Mouse (Mus musculus): ENCODE data around the gene Gm867.
A peak's percentile ranks its signal among the peaks of the same experiment; 100 is the strongest.

Gene Gm867

DNA sequence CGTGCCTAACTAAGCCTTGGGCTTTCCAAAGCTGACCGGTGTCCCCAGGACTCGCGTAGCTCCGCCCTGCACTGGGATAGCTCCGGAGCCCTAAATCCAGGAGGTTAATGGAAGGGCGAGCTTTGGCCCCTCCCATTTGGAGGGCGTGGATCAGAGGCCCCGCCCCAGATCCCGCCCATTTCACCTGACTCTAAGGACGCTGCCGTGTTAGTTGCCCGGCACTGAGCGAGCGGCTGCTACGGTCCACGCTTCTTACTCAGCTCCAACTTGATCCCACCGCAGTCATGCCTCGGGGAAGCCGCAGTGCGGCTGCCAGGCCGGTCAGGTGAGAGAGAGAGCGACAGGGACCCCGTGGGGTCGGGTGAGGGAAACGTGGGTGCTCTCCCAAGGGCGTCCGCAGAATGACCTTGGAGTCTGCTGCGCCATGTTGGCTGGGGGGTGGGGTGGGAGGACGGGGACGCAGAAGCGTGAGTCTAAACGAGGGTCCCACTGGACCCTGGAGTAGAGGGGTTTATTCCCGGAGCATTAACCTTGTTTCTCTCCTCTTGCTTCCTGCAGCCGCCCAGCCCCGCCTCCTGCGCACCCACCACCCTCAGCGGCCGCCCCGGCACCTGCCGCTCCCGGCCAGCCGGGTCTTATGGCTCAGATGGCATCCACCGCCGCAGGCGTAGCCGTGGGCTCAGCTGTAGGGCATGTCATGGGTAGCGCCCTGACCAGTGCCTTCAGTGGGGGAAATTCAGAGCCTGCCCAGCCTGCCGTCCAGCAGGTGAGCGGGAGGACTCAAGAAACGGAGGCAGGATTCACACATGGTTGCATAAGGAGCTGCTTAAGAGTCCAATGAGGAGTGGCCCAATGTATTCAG, 4.6 kb downstream of the Gm867 start, which contains the start of gene Mmp11:
Gene Mmp11 (minus strand): TSS at position 817 of the 862 bp plus-strand sequence.
- DNase-seq: peak; percentile 81

DNA sequence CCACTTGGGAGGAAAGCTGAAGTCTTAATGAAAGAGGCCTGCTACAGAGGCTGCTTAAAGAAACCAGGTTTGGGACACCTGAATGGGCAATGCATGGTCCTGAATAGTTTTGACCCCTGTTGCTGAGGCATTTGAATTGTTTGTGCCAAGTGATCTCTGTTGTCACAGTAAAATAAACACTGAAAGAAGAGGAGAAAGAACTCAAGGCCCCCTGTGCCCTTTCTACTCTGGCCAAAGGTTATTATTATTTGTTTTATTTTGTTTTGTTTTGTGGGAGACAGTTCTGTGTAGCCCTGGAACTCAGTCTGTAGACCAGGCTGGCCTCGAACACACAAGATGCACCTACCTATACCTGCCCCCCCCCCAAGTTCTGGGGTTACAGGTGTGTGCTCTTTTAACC, 5.5 kb downstream of the Gm867 start:
- DNase-seq: no peak

DNA sequence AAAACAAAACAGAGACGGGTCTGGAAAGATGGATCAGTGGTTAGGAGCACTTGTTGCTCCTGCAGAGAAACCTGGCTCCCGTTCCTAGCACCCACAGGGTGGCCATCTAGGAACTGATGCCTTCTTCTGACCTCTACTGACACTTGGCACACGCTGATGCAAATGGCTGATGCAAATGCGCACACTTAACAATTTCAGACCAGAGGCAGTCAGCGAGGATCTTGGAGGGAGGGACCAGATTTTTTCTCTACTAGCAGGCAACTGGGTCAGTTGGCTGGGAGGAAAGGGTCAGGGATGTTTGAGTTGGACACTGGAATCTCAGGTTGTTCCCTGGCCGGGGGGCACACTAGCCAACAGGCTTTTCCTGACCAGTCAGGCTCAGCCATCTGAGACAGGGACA, 7.6 kb downstream of the Gm867 start, which contains the start of gene Chchd10:
Gene Chchd10 (plus strand): TSS at position 240 of the 400 bp plus-strand sequence.
- no peak for DNase-seq

DNA sequence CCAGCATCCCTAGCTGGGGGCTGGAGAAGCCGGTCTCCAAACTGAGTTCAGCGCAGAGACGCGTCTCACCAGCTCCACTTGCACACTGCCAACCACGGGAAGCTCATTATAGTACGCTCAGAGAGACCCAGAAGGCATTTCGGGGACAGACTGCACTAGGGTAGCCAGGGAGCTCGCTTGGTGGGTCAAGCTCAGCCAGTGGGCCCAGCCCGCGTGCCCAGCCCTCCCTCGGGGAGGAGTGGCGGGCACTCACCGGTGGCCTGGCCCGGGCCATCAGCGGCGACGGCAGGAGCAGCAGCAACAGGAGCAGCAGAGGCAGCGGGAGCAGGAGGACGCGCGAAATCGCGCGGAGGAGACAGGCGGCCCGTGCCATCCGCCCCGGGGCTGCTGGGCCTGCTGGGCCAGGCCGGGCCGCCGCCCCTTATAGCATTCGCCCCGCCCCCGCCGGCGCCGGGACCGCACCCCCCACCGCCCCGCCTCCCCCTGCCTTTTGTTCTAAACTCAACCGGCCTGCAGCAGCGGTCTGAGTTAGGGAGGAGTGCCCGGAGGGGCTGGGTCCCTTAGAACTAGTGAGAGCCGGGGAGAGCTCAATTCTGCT, 8.3 kb downstream of the Gm867 start:
- no peak for DNase-seq

DNA sequence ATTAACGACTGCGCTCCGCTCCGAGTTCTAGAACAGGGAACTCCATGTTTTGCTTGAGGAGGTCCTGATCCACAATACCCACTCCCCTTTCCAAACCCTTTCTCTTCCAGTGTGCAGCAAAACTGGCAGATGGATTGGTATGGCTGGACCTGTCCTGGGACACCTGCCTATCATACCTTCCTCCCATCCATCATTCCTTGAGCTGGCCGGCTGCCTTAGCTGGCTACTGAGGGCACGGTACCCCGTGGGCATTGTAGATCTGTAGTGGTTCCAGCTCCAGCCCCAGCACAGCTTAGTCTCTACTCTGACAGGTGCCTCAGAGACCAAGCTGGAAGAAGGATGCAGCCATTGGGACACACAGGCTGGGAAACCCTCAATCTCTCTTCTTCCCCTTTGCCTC, 9.2 kb downstream of the Gm867 start:
- DNase-seq: no peak

DNA sequence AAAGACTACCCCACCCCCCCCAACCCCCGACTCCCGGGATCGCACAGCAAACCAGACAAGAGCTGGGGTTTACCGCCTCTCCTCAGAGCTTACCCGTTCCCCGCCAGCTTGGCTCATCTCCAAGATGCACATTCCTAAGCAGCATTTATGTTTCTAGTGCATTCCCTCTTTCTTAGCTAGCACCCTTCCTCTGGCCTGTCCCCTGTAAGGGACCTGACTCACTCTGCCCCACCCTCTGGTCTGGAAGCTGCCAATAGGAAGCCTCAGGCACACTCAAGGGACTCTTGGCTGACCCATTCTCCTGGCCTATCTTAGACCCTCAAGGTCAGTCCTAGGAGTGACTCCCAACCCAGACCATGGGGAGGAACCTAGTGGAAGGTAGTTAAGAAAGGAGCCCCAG, 10.2 kb downstream of the Gm867 start:
- DNase-seq: no peak

DNA sequence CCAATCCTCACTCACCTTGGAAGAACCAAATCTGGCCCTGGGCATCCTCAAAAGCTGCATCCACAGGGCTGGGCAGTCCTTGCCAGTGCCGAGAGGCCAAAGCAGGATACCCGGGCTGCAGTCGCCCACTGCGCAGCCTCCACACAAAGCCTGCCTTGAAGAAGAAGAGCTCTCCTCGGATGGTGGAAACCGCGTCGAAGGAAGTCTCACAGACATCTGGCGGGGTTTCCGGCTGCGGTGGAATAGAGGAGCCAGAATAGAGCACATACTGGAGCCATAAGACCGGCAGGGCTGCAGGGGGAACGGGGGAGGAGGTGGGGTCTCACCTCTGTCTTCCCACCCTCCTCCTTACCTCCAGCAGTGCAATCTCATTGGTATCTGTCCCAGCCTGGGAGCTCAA, 14.1 kb downstream of the Gm867 start:
- no peak for DNase-seq

DNA sequence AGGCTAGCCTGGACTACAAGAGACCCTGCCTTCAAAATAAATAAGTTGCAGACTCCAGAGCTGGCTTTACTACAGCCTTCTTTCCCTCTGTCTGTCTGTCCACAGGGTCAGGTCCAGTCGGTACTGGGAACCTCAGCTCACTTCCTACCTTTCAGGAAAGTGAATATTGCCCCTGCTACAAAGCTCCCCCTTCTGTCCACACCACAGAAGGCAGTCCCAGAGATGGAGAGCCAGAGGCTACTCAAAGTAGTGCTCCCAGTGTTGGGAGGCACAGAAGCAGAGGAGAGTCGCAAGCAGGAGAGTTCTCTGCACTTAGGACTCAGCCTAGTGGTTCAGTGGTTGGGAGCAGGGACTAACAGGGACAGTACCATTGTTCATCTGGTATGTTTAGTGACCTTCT, 16.1 kb downstream of the Gm867 start:
- no peak for DNase-seq

DNA sequence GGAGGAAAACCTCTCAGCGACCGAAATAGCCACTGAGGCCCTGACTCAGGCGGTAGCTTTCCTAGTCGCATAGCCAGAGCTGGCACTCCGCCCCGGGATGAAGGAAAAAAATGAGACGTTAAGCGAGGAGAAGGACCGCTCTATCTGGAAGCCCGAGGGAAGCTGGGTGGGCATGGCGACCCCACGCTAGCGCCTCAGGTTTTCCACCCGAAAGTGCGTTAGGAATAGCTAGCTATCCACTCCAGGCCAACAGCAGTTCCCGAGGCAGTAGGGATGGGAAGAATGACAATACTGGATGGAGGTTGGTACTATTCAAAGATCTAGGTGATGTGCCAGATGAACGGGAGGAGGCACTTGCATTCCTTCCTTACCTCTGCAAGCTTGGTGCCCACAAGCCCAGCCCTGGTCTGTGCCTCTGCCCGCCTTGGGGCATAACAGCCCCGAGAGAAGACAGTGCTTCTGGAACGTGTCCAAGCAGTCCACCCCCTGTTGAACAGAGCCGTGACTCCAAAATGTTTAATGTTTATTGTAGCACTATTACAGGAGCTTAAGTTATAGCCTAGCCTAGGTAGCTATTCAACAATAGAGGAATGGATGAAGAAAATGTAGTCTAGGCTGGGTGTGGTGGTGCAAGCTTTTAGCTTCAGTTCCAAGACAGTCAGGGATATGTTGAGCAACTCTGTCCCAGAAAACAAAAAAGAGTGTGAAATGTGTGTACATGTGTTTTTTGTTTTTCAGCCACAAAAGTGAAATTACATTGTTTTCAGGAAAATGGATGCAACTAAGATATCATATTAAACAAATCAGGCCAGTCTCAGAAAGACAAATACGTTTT, 18.5 kb downstream of the Gm867 start:
- DNase-seq: no peak

DNA sequence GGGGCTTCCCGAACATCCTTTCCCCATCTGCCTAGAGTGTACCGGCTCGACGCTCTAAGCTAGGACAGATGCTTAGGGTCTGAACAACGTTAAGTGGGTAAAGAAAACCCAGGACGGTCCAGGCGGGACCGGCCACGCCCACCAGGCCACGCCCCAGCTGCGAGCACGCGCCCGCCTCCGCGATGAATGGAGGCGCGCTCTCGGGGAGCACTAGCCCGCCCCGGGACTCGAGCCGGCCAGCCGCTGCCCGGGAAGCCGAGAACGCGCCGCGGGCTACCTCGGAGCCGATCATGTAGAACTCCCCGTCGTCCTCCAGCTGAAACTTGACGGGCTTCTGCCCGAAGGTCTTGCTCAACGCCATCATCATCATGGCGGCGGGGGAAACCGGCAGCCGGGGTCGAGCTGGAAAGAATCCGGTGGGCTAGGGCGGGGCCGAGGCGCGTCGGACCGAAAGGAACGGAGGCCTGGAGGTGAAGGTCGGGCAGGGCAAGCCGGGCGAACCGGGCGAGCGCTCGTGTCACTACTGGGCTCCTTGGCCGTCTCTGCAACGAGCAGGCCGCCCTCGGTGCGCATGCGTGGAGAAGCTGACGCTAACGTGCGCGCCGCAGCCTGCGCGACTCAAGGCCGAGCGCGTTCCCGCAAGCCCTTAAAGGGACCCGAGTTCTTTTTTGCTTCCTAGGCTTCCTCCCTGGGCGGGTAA, 19.3 kb downstream of the Gm867 start, which contains the start of gene Smarcb1:
Gene Smarcb1 (minus strand): TSS at position 592 of the 700 bp plus-strand sequence.
- peak; percentile 96 for DNase-seq

DNA sequence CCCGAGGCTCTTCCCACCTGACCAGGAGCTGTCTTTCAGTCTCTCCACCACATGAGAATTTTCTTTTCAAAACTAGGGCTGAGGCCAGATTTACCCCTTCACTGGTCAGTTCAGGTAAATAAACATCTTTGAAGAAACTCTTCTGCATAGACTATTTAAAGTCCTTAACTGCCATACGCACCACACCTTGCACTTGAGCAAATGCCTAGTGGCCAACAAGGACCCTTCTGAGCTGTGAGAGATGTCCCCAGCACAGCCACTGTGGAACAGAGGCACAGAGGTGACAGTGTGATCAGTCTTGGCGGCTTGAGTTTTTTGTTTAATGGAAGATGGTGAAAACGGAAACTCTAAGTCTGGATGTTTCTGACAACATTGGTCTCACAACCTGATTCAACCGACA, 21.4 kb downstream of the Gm867 start:
- DNase-seq: no peak

DNA sequence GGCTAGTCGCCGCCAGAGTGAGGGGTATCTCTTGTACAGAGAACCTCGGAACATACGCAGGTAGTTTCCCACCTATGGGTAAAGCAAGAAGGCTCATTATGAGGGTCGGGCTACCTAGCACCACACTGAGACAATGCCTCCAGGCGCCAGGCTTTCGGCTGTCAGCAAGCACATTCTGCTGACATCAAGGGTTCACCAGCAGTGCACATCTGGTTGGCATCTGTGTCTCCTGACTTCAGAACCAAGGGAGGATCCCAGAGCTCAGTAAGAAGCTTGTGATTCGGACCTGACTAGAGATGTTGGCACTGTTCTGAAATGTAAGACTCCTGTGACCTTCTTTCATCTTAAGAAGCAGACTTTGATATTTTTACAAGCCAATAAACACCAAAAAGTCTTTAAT, 23.6 kb downstream of the Gm867 start:
- no peak for DNase-seq

DNA sequence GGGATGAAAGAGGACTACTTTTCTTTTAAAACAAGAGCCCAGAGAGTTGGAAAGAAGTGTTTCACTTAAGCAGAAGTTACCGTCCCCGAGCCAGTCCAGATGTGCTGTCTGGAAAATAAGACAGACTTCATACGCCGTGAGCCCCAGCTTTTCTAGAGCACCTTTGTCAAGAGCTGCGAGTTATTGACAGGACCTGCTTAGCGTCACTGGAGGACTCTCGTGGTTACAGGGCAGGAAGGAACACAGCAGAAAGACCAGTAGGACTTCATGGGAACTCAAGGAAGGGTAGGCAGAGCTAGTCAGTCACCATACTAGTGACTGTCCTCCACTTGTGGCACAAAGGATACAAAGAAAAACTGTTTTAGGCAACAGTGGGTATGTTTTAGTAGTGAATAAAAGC, 24.9 kb downstream of the Gm867 start:
- DNase-seq: no peak

DNA sequence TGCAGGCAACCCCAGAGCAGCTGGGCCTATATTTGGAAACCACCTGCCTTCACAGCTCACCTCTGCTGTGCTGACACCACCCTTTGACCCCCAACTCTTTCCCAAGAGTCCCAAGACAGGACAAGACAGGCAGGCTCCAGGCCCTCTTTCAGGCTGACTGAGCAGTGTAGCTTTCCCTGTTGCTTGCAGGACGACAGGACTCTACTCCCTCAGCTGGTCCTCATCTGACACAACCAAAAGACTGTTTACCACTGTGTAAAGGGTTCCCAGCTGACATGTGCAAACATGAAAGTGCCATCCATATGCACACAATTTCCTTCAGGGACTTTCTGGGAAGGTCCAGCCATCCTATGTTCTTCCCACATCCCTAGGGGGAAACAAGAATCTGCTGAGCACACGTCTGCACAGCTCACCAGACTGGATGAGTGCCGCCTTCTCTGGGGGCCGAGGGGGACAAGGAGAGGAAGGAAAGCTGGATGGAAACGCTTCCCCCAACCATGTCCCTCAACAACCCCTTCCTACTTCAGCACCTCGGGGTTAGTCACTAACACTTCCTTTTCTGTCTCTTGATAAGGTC, 27.4 kb downstream of the Gm867 start:
- DNase-seq: no peak

DNA sequence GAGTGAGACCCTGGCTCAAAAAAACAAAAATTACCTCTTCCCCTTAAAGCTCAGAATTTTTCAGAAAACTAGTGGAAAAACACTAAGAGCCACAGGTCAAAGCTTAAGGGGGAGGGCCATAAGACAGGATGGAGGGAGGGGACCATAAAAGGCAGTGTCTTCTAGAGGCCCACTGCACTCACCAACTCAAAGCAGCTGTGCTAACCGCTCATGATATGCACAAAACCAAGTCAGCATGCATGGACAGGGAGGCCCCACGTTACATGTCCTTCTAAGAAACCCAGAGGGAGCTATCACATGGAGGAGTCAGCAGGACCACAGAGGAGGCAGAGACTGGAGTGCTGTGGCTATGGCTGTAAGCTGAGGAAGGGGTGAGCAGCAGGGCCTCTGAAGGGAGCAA, 29.8 kb downstream of the Gm867 start:
- DNase-seq: no peak

DNA sequence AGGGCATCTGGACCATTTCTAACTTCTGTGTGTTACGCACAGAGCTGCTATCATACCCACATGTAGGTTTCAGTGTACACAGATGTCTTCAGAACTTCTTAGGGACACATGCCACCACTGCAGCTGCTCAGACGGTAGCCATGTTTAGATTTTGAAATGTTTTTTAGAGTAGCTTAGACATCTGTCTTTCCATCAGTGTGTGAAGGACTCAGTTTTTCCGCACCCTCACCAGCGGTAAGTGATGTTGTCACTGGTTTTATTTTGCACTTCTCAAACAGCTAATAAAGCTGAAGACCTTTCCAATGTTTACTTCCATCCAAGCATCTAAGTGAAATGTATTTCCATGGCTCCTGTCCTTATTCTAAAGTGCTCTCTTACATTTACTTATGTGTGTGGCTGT, 33.6 kb downstream of the Gm867 start:
- no peak for DNase-seq

DNA sequence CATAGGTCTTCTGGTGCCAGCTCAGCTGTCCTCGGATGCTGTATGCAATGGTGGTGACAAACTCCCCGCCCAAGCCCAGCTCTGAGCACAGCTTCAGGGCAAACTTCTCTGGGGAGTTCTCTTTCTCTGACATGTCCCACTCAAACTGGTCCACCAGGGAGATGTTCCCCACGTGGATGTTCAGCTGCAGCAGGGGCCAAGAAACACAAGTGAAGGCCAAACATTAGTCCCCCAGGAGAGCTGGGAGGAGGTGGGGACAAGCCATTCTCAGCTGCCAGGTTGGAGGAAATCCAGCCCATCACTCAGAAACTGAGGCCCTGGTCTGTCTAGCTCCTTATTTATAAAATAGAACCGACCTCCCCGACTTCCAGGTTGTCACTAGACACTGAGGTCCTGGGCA, 36.1 kb downstream of the Gm867 start:
- DNase-seq: no peak

DNA sequence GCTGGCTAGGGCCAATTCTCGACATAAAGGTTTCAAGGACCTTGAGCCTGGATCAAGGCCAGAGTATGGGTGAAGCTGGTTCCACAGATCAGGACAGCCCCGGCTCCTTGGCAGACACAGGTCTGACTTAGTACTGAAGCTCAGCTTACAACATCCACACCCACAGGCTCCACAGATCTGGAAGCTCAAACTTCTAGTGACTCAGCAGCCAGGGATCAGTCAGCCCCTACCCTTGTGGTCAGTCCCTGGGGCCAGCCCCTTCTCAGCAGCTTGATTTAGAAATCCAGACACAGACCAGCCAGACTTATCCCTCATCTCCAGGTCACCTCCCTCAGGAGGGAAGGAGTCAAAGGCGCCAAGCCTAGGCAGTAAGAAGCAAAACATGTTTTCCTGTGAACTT, 41.6 kb downstream of the Gm867 start:
- peak; percentile 24 for DNase-seq

DNA sequence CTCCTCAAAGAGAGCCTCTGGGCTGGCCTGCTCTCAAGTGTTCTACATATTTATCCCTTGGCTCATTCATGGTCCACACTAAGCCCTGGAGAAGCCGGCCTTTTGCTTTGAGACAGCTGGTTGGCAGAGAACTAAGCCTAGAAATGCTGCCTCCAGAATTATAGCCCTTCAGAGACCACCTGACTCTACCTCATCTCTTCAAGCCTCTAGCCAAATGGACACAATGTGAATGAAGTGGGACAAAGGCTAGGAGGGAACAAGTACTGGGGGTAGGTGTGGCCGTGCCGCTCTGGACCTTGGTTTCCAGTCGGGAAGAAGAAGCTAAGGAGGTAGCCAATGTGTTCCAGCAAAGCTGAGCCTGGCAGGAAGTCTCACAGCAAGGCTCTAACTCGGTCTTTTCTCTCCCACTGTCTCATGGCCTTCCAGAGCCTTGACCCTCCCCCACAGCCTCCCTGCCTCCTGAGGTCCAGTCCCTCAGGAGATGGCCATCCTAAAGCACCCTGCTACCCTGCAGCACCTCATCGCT, 42.4 kb downstream of the Gm867 start:
- no peak for DNase-seq

DNA sequence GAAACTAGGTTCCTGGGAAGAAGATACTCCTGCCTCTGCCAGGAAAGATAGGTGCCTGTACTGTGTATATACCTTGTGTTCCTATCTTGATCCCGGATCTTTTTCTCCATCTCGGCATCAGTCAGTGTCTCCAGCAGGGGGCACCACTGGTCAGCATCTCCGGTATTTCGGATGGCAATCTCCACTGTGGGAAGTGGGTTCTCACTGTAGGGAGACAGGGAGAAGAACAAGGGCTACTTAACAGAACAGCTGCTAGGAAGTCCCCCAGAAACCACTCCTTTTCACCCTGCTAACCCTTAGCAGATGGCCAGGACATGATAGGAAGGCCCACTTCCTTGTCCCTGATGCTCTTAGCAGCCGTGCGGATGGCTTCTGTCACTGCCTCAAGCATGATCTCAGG, 43.1 kb downstream of the Gm867 start:
- DNase-seq: peak; percentile 68

DNA sequence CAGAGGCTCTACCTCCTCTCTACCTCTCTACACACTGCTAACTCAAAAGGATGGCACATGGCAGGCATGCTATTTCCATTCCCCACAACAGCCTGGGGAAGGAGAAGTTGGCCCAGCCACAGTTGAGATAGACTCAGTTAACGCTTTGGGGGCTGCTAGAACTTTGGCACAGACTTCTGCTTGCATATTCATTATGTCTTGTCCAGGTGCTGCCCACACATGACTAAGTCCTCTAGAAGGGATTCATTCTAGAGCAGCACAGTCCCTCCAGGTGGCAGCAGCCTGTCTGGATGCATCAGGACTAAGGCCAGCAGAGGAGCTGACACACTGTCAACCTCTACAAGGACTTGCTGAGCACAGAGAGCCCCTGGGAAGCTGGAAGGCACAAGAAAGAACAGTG, 44.3 kb downstream of the Gm867 start:
- DNase-seq: peak; percentile 67

DNA sequence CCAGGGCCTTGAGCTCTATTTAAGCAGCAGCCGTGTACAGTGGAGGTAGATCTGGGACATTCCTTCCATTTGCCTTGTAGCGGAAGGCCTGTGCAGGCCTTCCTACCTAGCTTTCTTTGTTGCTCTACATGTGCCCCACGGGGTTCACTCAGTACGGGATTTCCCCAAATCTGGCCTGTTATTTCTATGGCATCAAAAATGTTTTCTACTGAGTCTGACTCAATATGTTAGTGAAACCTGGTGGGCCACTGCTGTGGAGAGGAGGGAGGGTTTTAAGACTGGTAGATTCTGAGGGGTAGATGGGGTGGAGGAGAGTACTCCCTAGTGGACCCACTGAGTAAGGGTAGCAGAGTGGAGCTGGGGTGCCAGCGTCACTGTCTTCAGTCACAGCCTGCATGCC, 44.7 kb downstream of the Gm867 start:
- DNase-seq: no peak

All from right cerebral cortex, adult 18-20 months (tissue).